Mouse (Mus musculus) G1E (cell line): Measurements from ENCODE around the gene Sart3.

Source experiments
- CTCF ChIP-seq: IDR thresholded peaks from 2 replicates; pipeline ENCODE4 v1.5.1; 2012; ENCODE audit warnings: low read depth, low read length, inconsistent platforms, mixed read lengths
- GATA1 ChIP-seq: IDR thresholded peaks from 2 replicates; pipeline ENCODE4 v1.6.1; 2012; ENCODE audit warnings: borderline replicate concordance, low read length, inconsistent platforms, mixed read lengths

- no peak for TF ChIP-seq GATA1
- no peak for TF ChIP-seq CTCF
Observed at GRCm38 (mm10) chr5:113735345-113736112, 36.8 kb downstream of the Sart3 start, which contains the start of gene Ficd.
